Mouse (Mus musculus) B cell, adult 2 months (primary cell): ENCODE data around the gene Prkcz.
A peak's percentile ranks its signal among the peaks of the same experiment; 100 is the strongest.
"Not testable (repeated sequence)": the region's sequence is repeated elsewhere in the genome, so short reads cannot be mapped to it uniquely, and the experiment has no call there.

Experiments
- DNase-seq, 2 experiments: peaks; one replicate each; pipeline ENCODE4 v3.0.0; 2022

Gene Prkcz

GRCm38 (mm10) chr4:155281227-155281626 lies 79.9 kb downstream of the Prkcz start:
- no peak for DNase-seq

- no peak for DNase-seq
These were observed 80.4 kb downstream of the Prkcz start for GRCm38 (mm10) chr4:155280768-155281121.

- DNase-seq = no peak
These were observed 81.0 kb downstream of the Prkcz start for GRCm38 (mm10) chr4:155279926-155280767.

GRCm38 (mm10) chr4:155279054-155279453 lies 82.1 kb downstream of the Prkcz start:
- DNase-seq = no peak

DNA sequence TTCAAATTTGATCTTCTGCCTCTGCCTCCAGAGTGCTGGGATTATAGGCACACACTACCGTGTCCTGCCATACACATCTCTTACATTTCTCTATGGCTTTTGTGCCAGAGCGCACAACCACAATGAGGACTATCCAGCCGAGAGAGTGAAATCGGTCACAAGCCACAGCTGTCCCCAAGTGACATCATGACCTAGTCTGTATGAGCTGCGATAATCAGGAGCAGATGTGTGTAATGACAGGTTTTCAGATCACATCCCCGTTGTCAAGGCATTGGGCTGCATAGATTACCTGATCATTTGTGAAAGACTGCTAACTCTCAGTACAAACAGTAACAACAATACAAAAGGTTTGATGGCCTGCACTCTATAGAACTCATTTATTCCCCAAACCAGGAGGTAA lies 83.2 kb downstream of the Prkcz start:
- DNase-seq = no peak

GRCm38 (mm10) chr4:155274851-155275250 lies 86.3 kb downstream of the Prkcz start:
- DNase-seq = no peak

- DNase-seq = no peak
These were observed 86.7 kb downstream of the Prkcz start for GRCm38 (mm10) chr4:155274451-155274850.

- peak; percentile 54 to 55 for DNase-seq
These were observed 92.8 kb downstream of the Prkcz start for GRCm38 (mm10) chr4:155268382-155268781.

GRCm38 (mm10) chr4:155267639-155268175 lies 93.5 kb downstream of the Prkcz start:
- no peak for DNase-seq

- no peak for DNase-seq
These were observed 94.1 kb downstream of the Prkcz start for GRCm38 (mm10) chr4:155267047-155267543.

- DNase-seq = no peak
These were observed 96.4 kb downstream of the Prkcz start for GRCm38 (mm10) chr4:155264521-155265321.

DNA sequence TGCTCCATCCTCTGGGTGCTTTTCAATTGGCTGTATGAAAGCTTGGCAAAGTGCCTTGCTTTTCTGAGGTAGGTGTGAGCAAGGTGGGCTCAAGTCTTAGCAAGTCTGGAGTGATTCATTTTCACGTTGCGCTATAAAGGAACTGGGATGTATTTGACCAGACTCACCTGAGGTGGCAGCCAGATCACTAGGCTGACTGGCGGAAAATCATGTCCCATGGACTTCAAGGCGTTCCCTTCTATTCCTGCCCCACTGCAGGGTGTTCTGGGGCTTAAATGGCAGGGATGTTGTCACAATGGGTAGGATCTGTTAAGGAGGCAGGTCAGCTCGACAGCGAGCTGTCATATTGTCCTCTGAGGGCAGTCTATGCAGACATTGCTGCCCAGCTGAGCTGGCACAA lies 108.9 kb downstream of the Prkcz start:
- no peak for DNase-seq

GRCm38 (mm10) chr4:155251147-155251546 lies 110.0 kb downstream of the Prkcz start:
- DNase-seq = no peak

- DNase-seq = peak; percentile 32 to 39
These were observed 110.6 kb downstream of the Prkcz start for GRCm38 (mm10) chr4:155250361-155251117.

DNA sequence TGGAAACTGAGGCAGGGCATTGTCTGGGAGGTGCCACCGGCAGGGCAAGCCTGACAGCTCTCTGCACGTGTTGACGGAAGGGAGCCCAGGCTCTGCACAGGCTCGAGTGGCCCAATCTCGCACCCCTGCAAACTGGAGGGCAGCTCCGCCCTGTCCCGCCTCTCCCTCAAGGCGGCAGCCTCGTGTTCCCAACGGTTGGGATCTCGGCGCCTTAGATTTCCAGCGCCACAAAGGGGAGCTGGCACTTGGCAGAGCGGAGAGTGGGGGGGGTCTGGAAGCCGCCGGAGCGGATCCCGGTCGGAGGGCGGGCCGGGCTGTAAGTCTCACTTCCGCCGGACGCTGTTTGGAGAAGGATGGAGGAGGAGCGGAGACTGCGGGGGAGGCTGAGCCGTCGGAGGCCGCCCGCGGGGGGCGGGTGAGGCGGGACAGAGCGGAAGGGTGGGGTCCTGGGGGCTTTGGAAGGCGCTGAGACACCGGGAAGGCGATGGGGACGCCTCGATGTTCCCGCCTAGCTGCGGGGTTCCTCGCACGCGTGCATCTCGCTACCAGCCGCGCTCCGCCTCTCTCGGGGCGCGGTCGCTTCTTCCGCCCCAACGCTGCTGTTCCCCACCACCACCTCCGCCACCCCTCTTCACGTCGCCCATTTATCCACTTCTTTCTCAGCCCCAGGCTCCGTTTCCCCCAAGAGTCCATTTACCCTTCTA lies 111.4 kb downstream of the Prkcz start, which contains the start of gene Faap20:
Gene Faap20, plus strand, starts transcription at position 155 of the 704 bp plus-strand sequence.
- DNase-seq = peak; percentile 80 to 81

DNA sequence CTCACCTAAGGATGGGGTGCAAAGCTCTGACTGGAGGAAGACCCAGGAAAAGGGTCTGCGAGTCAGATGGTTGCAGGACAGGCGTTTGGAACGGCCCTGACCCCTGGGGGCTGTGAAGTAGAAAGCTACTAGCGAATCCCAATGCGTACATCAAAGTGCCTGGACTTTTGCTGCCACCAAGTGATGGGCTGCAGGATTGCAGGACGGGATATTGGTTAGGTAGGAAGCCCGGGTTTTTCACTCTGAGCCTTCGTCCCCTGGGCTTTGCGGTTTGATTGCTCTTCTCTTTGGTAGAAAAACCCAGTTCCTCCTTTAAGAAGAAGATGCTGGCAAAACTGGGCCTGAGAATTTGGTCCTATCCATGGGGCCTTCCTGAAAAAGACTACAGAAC lies 111.9 kb downstream of the Prkcz start:
- DNase-seq = peak; percentile 95 to 96

DNA sequence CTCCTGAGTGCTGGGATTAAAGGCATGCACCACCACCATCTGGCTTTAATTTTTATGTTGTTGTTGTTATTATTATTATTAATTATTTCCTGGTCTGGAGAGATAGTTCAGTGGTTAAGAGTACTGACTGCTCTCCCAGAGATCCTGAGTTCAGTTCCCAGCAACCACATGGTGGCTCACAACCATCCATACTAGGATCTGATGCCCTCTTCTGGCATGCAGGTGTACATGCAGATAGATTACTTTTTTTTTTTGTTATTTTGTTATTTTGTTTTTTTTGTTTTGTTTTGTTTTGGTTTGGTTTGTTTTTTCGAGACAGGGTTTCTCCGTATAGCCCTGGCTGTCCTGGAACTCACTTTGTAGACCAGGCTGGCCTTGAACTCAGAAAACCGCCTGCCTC lies 113.1 kb downstream of the Prkcz start:
- not testable (repeated sequence) for DNase-seq

DNA sequence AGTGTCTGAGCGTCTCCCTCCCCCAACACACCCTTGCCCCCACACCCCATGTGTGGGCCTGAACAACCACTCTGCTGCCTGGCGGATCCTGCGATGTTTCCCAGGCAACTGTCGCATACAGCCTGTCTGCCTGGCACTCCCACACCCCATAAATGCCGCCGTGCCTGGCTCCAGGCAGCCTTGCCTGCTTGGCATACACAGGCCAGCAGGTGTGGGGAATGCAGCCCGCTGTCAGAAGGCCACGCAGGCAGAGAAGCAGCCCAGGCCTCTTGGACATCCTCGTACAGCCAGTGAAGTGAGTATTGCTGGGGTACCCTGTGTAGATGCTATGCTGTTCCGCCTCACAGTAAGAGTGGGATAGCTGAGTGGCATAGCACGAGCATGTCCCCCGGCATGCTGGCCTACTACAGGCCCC lies 114.5 kb downstream of the Prkcz start:
- DNase-seq = no peak

DNA sequence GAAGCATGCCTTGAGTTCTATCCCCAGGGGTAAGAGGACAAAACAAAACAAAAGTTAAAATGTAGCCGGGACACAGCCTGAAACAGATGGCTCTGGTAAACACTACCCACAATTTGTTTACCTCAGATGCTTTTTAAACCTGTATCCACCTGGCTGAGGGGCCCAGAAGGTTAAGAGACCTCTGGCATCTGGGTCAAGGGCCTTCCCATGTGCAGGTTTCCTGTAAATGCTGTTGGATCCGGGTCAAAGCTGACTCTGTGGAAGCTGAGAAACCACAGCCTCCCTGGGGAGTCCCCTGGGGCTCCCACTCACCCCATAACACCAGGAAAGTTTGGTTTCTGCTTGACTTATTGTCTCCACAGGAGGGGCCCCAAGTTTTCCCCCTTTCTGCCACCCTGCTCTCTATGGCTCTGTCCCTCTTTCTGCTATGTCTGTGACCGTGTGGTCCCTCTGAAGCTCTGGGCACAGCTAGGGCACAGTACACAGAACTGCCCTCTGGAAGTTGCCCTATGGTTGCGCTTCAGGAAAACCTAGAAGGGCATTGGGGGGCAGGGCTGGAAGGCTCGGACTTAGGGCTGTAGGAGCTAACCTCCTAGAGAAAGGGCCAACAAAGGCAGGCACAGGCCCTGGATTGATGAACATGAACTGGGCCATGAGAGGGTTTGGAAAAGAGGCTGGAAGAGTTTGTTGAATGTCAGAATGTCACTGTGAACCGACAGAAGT lies 115.2 kb downstream of the Prkcz start:
- no peak for DNase-seq

DNA sequence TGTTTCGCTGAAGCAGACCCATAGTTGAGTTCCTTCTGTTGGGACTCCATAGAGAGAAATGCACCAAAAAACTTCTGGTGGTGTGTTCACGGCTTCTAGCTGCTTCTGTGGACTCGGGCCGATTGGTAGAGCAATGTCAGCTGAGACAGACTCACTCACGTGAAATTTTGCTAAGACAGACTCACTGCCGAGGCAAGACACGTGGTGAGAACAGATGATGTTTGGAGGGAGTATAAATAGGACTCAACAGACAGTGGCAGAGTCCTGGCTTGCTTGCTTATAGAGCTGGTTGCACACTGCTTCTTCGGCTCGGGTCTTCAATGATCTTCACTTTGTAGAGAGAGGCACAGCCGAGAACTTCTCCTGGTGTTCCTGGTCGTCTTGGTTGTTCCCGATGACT lies 117.9 kb downstream of the Prkcz start:
- DNase-seq = no peak

DNA sequence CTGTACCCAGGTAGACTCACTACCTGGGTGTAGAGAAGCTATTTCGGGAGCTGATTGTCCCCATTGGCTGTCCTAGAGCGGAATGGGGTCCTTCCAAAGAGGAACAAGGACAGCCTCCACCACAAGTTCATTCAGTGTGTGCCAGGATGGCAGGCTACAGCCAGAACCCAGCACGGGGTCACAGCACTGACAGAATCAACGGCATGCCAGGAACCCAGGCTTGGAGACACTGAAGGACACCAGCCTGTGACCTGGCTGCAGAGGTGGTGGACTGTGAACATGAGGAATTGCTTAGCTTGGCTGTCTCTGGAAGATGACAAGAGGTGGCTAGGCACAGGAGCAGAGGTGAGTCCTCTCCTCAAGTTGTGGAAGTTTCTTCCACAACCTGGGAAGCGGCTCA lies 118.9 kb downstream of the Prkcz start:
- no peak for DNase-seq
